Mouse (Mus musculus) testis, adult 2 months (tissue): ENCODE results near the gene Mesp1. TPM values are rescaled to one million over a fixed set of nuclear protein-coding genes. Genes with fewer than 3 reads are reported as not detected.

Experiments
- H3K27ac ChIP-seq: fragments of 200-500 bp; 2 replicates; pipeline ENCODE4 v1.5.1; 2012; ENCODE audit warnings: low read depth, low read length; ENCODE audit not compliant: control insufficient read depth, insufficient read depth
- H3K27me3 ChIP-seq: fragments of 200-500 bp; 2 replicates; pipeline ENCODE4 v1.6.1; 2012; ENCODE audit warnings: mild to moderate bottlenecking, low read length, moderate library complexity; ENCODE audit not compliant: control insufficient read depth, insufficient read depth
- H3K36me3 ChIP-seq: fragments of 200-500 bp; 2 replicates; pipeline ENCODE4 v1.6.1; 2012; ENCODE audit warnings: mild to moderate bottlenecking, low read length; ENCODE audit not compliant: control insufficient read depth, insufficient read depth
- H3K4me1 ChIP-seq: fragments of 200-500 bp; 2 replicates; pipeline ENCODE4 v1.6.1; 2012; ENCODE audit warnings: low read length; ENCODE audit not compliant: control insufficient read depth, insufficient read depth
- H3K4me3 ChIP-seq: fragments of 200-500 bp; 2 replicates; pipeline ENCODE4 v1.5.1; 2012; ENCODE audit warnings: low read depth, mild to moderate bottlenecking, low read length, moderate library complexity, mixed read lengths; ENCODE audit not compliant: control insufficient read depth
- CTCF ChIP-seq: fragments of 200-500 bp; IDR thresholded peaks from 2 replicates; pipeline ENCODE4 v1.5.1; 2012; ENCODE audit warnings: low read depth, mild to moderate bottlenecking, inconsistent platforms, low read length, moderate library complexity; ENCODE audit not compliant: control insufficient read depth, insufficient read depth, insufficient replicate concordance
- POLR2A ChIP-seq: fragments of 200-500 bp; IDR thresholded peaks from 2 replicates; pipeline ENCODE4 v1.6.1; 2012; ENCODE audit warnings: low read depth, mild to moderate bottlenecking, inconsistent platforms, low read length, moderate library complexity; ENCODE audit not compliant: control insufficient read depth
- polyA plus RNA-seq: library from polyadenylated mRNA; depleted of rRNA; stranded (reverse); fragments of >200 nt; gene quantifications from 2 replicates; pipeline ENCODE4 v1.2.3, GENCODE M21; 2012

The Mesp1 gene
- polyA plus RNA-seq, 1 experiment, result 101 TPM

- H3K27me3 ChIP-seq, result no peaks in the 10 kb centered on the region
- H3K4me1 ChIP-seq, result no peaks in the 10 kb centered on the region
- no peaks in the 10 kb centered on the region for H3K36me3 ChIP-seq
- H3K4me3 ChIP-seq, result no peak overlapping the region
- no peak overlapping the region for H3K27ac ChIP-seq
- TF ChIP-seq CTCF (no peak), POLR2A (no peak)
Measured at GRCm38 (mm10) chr7:79803887-79804286, 10.3 kb upstream of the Mesp1 start.

- H3K4me3 ChIP-seq, result no peak overlapping the region
- H3K27ac ChIP-seq, result no peak overlapping the region
- no peaks in the 10 kb centered on the region for H3K4me1 ChIP-seq
- no peaks in the 10 kb centered on the region for H3K36me3 ChIP-seq
- no peaks in the 10 kb centered on the region for H3K27me3 ChIP-seq
- TF ChIP-seq POLR2A, result no peak
- no peak for TF ChIP-seq CTCF
Measured at GRCm38 (mm10) chr7:79802037-79802436, 8.4 kb upstream of the Mesp1 start.

GRCm38 (mm10) chr7:79801391-79801790 is 7.8 kb upstream of the Mesp1 start:
- H3K36me3 ChIP-seq, result no peaks in the 10 kb centered on the region
- H3K27me3 ChIP-seq, result no peaks in the 10 kb centered on the region
- H3K4me1 ChIP-seq, result no peaks in the 10 kb centered on the region
- H3K27ac ChIP-seq, result no peak overlapping the region
- no peak overlapping the region for H3K4me3 ChIP-seq
- TF ChIP-seq CTCF, result no peak
- no peak for TF ChIP-seq POLR2A

- H3K36me3 ChIP-seq, result no peaks in the 10 kb centered on the region
- TF ChIP-seq CTCF, result no peak
- TF ChIP-seq POLR2A, result no peak
Measured at GRCm38 (mm10) chr7:79800336-79800735, 6.7 kb upstream of the Mesp1 start.

GRCm38 (mm10) chr7:79799506-79799905 is 5.9 kb upstream of the Mesp1 start:
- Histone ChIP-seq H3K4me3 (no peak overlapping the region), H3K4me1 (no peaks in the 10 kb centered on the region), H3K36me3 (no peaks in the 10 kb centered on the region), H3K27me3 (no peaks in the 10 kb centered on the region), H3K27ac (no peak overlapping the region)
- TF ChIP-seq POLR2A (no peak), CTCF (no peak)

More at GRCm38 (mm10) chr7:79800336-79800735, 6.7 kb upstream of the Mesp1 start:
- H3K4me1 ChIP-seq, result no peaks in the 10 kb centered on the region
- no peak overlapping the region for H3K27ac ChIP-seq
- H3K27me3 ChIP-seq, result no peaks in the 10 kb centered on the region
- no peak overlapping the region for H3K4me3 ChIP-seq

GRCm38 (mm10) chr7:79799048-79799447 is 5.5 kb upstream of the Mesp1 start:
- Histone ChIP-seq H3K4me3 (no peak overlapping the region), H3K27me3 (no peaks in the 10 kb centered on the region), H3K27ac (no peak overlapping the region), H3K4me1 (no peaks in the 10 kb centered on the region), H3K36me3 (no peaks in the 10 kb centered on the region)
- TF ChIP-seq POLR2A (no peak), CTCF (peak; percentile 64; the same call in 1 of the 2 replicates)

GRCm38 (mm10) chr7:79798606-79799005 is 5.0 kb upstream of the Mesp1 start:
- Histone ChIP-seq H3K27me3 (no peaks in the 10 kb centered on the region), H3K4me3 (no peak overlapping the region)

More at GRCm38 (mm10) chr7:79798606-79799005, 5.0 kb upstream of the Mesp1 start:
- TF ChIP-seq CTCF (no peak), POLR2A (no peak)
- peaks cover 2% of the 10 kb centered on the region for H3K4me1 ChIP-seq
- H3K27ac ChIP-seq, result no peak overlapping the region
- no peaks in the 10 kb centered on the region for H3K36me3 ChIP-seq
